Mouse (Mus musculus): Measurements from ENCODE around the gene Pramef8. TPM values are rescaled to one million over a fixed set of nuclear protein-coding genes. Genes with fewer than 3 reads are reported as not detected.
"Not testable (repeated sequence)": the region's sequence is repeated elsewhere in the genome, so short reads cannot be mapped to it uniquely, and the experiment has no call there.

The Pramef8 gene
- polyA plus RNA-seq, 1 experiment, result 17.1 TPM

DNA sequence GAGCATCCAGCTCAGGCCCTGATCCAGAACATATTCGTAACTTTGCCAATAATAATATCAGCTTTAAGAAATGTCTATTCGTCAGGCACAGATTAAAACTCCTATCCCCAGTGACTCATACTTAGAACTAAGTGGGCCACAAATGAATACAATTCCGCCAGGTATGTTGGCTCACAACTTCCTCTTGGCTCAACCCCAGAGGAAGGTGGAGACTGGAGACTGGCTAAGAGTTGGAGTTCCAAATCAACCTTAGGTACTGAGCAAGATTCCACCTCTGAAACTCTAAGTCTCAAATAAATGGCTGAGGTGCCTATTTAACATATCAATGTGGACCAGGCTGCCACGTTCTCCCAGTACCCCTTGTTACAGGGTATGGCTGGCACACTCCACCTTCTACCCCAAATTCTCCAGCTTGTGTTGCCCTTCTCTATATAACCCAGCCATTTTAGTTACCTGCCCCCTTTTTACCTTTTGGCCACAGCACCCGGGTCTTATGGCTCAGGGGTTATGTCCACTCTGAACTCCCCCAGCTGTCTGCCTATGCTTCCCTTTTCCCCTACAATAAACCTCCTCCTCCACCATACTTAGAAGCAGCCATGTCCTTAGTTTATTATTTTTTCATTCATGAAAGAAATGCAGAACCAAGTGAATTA, 534 bp upstream of the Pramef8 start:
- peak overlapping the region; percentile 97 for H3K4me3 ChIP-seq (ENCODE audit: insufficient read depth, low read length)
- no peak overlapping the region for H3K27ac ChIP-seq (ENCODE audit: insufficient read depth, low read depth, low read length)
- H3K4me1 ChIP-seq (ENCODE audit: control insufficient read depth, insufficient read depth, low read length), result peaks cover 6% of the 10 kb centered on the region
- no peak for TF ChIP-seq CTCF (IDR thresholded peaks at IDR 0.05; ENCODE audit: low read depth, low read length)
- TF ChIP-seq POLR2A (IDR thresholded peaks at IDR 0.05; ENCODE audit: borderline replicate concordance, low read depth, low read length), result no peak

DNA sequence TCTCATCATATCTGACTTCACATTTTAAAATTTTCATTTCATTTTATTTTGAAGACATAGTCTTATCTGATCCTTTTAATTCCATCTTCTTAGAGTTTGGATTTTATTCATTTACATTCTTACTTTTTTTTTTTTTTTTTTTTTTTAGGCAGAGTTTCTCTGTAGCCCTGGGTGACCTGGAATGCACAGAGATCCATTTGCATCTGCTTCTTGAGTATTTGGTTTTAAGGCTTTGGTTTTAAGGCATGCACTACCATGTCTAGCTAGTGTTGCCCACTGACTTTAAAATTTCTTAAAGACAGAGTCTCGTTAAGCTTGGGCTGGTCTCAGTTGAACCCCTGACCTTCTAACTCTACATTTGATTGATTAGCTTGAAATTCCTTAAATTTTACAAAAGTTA, 1.4 kb downstream of the Pramef8 start:
- H3K27ac ChIP-seq (ENCODE audit: insufficient read depth, low read depth, low read length), result no peak overlapping the region
- no peak overlapping the region for H3K4me3 ChIP-seq (ENCODE audit: insufficient read depth, low read length)
- no peak for TF ChIP-seq POLR2A (IDR thresholded peaks at IDR 0.05; ENCODE audit: borderline replicate concordance, low read depth, low read length)
- TF ChIP-seq CTCF (IDR thresholded peaks at IDR 0.05; ENCODE audit: low read depth, low read length), result no peak
- H3K4me1 ChIP-seq (ENCODE audit: control insufficient read depth, insufficient read depth, low read length), result peaks cover 6% of the 10 kb centered on the region

- Histone ChIP-seq H3K27ac (ENCODE audit: insufficient read depth, low read depth, low read length) (no peak overlapping the region), H3K4me3 (ENCODE audit: insufficient read depth, low read length) (no peak overlapping the region), H3K4me1 (ENCODE audit: control insufficient read depth, insufficient read depth, low read length) (peaks cover 6% of the 10 kb centered on the region)
- TF ChIP-seq POLR2A (IDR thresholded peaks at IDR 0.05; ENCODE audit: borderline replicate concordance, low read depth, low read length) (no peak), CTCF (IDR thresholded peaks at IDR 0.05; ENCODE audit: low read depth, low read length) (no peak)
Observed at GRCm38 (mm10) chr4:143414121-143414520, 1.9 kb downstream of the Pramef8 start.

- not testable (repeated sequence) for H3K27ac ChIP-seq (ENCODE audit: insufficient read depth, low read depth, low read length); H3K4me3 ChIP-seq (ENCODE audit: insufficient read depth, low read length); H3K4me1 ChIP-seq (ENCODE audit: control insufficient read depth, insufficient read depth, low read length)
Observed at GRCm38 (mm10) chr4:143426770-143427169, 14.5 kb downstream of the Pramef8 start.

DNA sequence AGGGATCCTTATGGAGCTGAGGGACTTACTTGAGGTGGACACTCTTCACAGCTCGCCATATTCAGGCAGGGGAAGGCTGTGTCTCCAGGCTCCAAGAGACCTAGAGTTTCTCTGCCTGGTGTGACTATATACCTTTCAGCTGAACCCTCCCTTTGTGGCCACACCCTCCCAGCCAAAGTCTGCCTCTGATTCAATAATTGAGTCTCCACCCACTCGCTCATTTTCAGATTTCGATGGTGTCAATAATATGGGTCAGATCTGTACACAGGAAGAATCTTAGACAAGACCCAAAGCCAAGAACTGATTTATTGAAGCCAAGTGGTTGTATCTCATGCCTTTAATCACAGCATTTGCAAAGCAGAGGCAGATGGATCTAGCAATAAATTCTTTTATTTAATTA, 38.0 kb downstream of the Pramef8 start, which contains the start of gene Oog4:
TSS of gene Oog4 (minus strand) at position 101 of the 400 bp plus-strand sequence.
- H3K4me3 ChIP-seq (ENCODE audit: insufficient read depth, low read length), result no peak within 1 kb of the TSS
- TF ChIP-seq POLR2A (IDR thresholded peaks at IDR 0.05; ENCODE audit: borderline replicate concordance, low read depth, low read length) (no peak), CTCF (IDR thresholded peaks at IDR 0.05; ENCODE audit: low read depth, low read length) (no peak)
- no peak within 1 kb of the TSS for H3K27ac ChIP-seq (ENCODE audit: insufficient read depth, low read depth, low read length)
- H3K4me1 ChIP-seq (ENCODE audit: control insufficient read depth, insufficient read depth, low read length), result no peaks in the 10 kb centered on the region

Other genes starting within 250 kb of the Pramef8 start
- gene Prdm2, start 199.4 kb upstream of the Pramef8 start, polyA plus RNA-seq (2012; ENCODE audit: insufficient read depth, insufficient read length, missing spikeins), result 25.1 and 25.9 TPM in 2 replicates
- gene Pdpn, start 112.9 kb upstream of the Pramef8 start, polyA plus RNA-seq (2012; ENCODE audit: insufficient read depth, insufficient read length, missing spikeins), result 1.6 and 3.0 TPM in 2 replicates
- not detected in 2 replicates for gene Lrrc38, start 62.7 kb upstream of the Pramef8 start, polyA plus RNA-seq (2012; ENCODE audit: insufficient read depth, insufficient read length, missing spikeins)
- not detected in 2 replicates for gene Pramel1, start 18.0 kb upstream of the Pramef8 start, polyA plus RNA-seq (2012; ENCODE audit: insufficient read depth, insufficient read length, missing spikeins)
- not detected in 2 replicates for gene Oog4, start 37.9 kb downstream of the Pramef8 start, polyA plus RNA-seq (2012; ENCODE audit: insufficient read depth, insufficient read length, missing spikeins)
- gene Gm13043, start 98.9 kb downstream of the Pramef8 start, polyA plus RNA-seq (2012; ENCODE audit: insufficient read depth, insufficient read length, missing spikeins), result not detected in 2 replicates
- not detected in 2 replicates for gene Gm13040, start 123.5 kb downstream of the Pramef8 start, polyA plus RNA-seq (2012; ENCODE audit: insufficient read depth, insufficient read length, missing spikeins)
- gene BC080695, start 139.3 kb downstream of the Pramef8 start, polyA plus RNA-seq (2012; ENCODE audit: insufficient read depth, insufficient read length, missing spikeins), result not detected in 2 replicates
- gene Gm13057, start 139.3 kb downstream of the Pramef8 start, polyA plus RNA-seq (2012; ENCODE audit: insufficient read depth, insufficient read length, missing spikeins), result not detected in 2 replicates
- not detected in 2 replicates for gene Gm13083, start 202.6 kb downstream of the Pramef8 start, polyA plus RNA-seq (2012; ENCODE audit: insufficient read depth, insufficient read length, missing spikeins)
- not detected in 2 replicates for gene Gm13088, start 244.8 kb downstream of the Pramef8 start, polyA plus RNA-seq (2012; ENCODE audit: insufficient read depth, insufficient read length, missing spikeins)

All from bone marrow macrophage, adult 2 months (primary cell).